Comparison of ENCODE assay signal across 9 mouse cellular contexts in genomic region chr13:105266746-105267145, GRCm38 (mm10). TPM values are rescaled to one million over a fixed set of nuclear protein-coding genes. Genes with fewer than 3 reads are reported as not detected.
DNase-seq lines count a peak whose midpoint lies in the region; ATAC-seq and TF ChIP-seq lines count a peak whose summit lies in the region.
"Had no signal": no experiment of that assay in that cellular context is flagged by ENCODE, and none has a peak within 500 bp of the region (broad histone marks: within the 10 kb centered on the region; RNA-seq: fewer than 3 reads in every experiment).

No protein-coding gene starts in this region.

- no peak overlapping the region for H3K4me2 ChIP-seq in forebrain, embryonic 14.5 days (ENCODE audit: low read length)
- no peak overlapping the region for H3K4me2 ChIP-seq in kidney, postnatal 0 days (ENCODE audit: low read length)
- H3K4me2 ChIP-seq in stomach, embryonic 14.5 days (replicated peaks; ENCODE audit: low read depth, low read length): no peak overlapping the region

- H3K36me3 ChIP-seq in forebrain, embryonic 14.5 days (ENCODE audit: control insufficient read depth, insufficient read depth, low read length): peaks cover 7% of the 10 kb centered on the region; the same call in 1 of the 2 replicates
- H3K36me3 ChIP-seq in kidney, postnatal 0 days (ENCODE audit: insufficient read depth, low read length): no peaks in the 10 kb centered on the region
- no peaks in the 10 kb centered on the region for H3K36me3 ChIP-seq in stomach, embryonic 14.5 days (ENCODE audit: control insufficient read depth, insufficient read depth, low read length)

- no peak overlapping the region for H3K4me3 ChIP-seq in forebrain, embryonic 14.5 days (ENCODE audit: low read depth, low read length)
- no peak overlapping the region for H3K4me3 ChIP-seq in kidney, postnatal 0 days (replicated peaks; ENCODE audit: low read depth, low read length)
- no peak overlapping the region for H3K4me3 ChIP-seq in stomach, embryonic 14.5 days (ENCODE audit: low read depth, low read length)
- H3K4me3 ChIP-seq: myocyte had no signal

- H3K4me1 ChIP-seq in forebrain, embryonic 14.5 days (ENCODE audit: control insufficient read depth, insufficient read depth, low read length): no peaks in the 10 kb centered on the region
- no peaks in the 10 kb centered on the region for H3K4me1 ChIP-seq in kidney, postnatal 0 days (replicated peaks; ENCODE audit: insufficient read depth, low read length)
- H3K4me1 ChIP-seq in stomach, embryonic 14.5 days (ENCODE audit: control insufficient read depth, insufficient read depth, low read length): no peaks in the 10 kb centered on the region

- peak; percentile 84 for TF ChIP-seq CTCF in kidney, postnatal 0 days (IDR thresholded peaks at IDR 0.05; ENCODE audit: low read depth)

- peak; percentile 76 for ATAC-seq in forebrain, embryonic 14.5 days
- no peak; the same call in 1 of the 2 replicates for ATAC-seq in kidney, postnatal 0 days (replicated peaks; ENCODE audit: low FRiP score, low read depth)
- ATAC-seq in stomach, embryonic 14.5 days (ENCODE audit: insufficient number of reproducible peaks, insufficient read depth, low FRiP score, low read depth): peak; percentile 23; the same call in 1 of the 2 replicates

- H3K27me3 ChIP-seq in forebrain, embryonic 14.5 days (replicated peaks; ENCODE audit: control insufficient read depth, insufficient read depth, low read length): no peaks in the 10 kb centered on the region
- H3K27me3 ChIP-seq in kidney, postnatal 0 days (ENCODE audit: insufficient read depth, low read length): no peaks in the 10 kb centered on the region
- no peaks in the 10 kb centered on the region for H3K27me3 ChIP-seq in stomach, embryonic 14.5 days (ENCODE audit: control insufficient read depth, insufficient read depth, low read length)

- WGBS in forebrain, embryonic 14.5 days: 58% methylated on average over 3 of the region's 3 CpGs
- 56% methylated on average over 3 of the region's 3 CpGs for WGBS in kidney, postnatal 0 days
- 50% methylated on average over 3 of the region's 3 CpGs for WGBS in stomach, embryonic 14.5 days

- no peak overlapping the region for H3K27ac ChIP-seq in forebrain, embryonic 14.5 days (ENCODE audit: low read depth, low read length)
- H3K27ac ChIP-seq in kidney, postnatal 0 days: no peak overlapping the region
- H3K27ac ChIP-seq in stomach, embryonic 14.5 days (ENCODE audit: low read length): no peak overlapping the region

- no peak overlapping the region for H3K9ac ChIP-seq in forebrain, embryonic 14.5 days (ENCODE audit: low read length)
- H3K9ac ChIP-seq in kidney, postnatal 0 days (ENCODE audit: low read depth, low read length): no peak overlapping the region
- H3K9ac ChIP-seq in stomach, embryonic 14.5 days (replicated peaks; ENCODE audit: low read depth, low read length): no peak overlapping the region

- peak; percentile 13 for DNase-seq in cerebellum, adult 11 months
- no peak for DNase-seq in cerebellum, adult 11-12 months
- peak; percentile 14 to 26 for DNase-seq in urinary bladder, postnatal 36 days (ENCODE audit: low spot score in 2 of 2)
- no peak for DNase-seq in urinary bladder, adult 2 months (ENCODE audit: low spot score)
- peak; percentile 83 for DNase-seq in forebrain, embryonic 14.5 days (ENCODE audit: low spot score)
- DNase-seq in kidney, postnatal 0 days (ENCODE audit: low spot score): peak; percentile 72
- peak; percentile 58 for DNase-seq in lung, postnatal 10 days

- H3K9me3 ChIP-seq in forebrain, embryonic 14.5 days (replicated peaks; ENCODE audit: control insufficient read depth, low read length): 0 out of 2 replicates have a peak, but pooled peaks cover 2% of the 10 kb centered on the region
- no peaks in the 10 kb centered on the region for H3K9me3 ChIP-seq in kidney, postnatal 0 days (replicated peaks; ENCODE audit: low read length)
- no peaks in the 10 kb centered on the region for H3K9me3 ChIP-seq in stomach, embryonic 14.5 days (ENCODE audit: control insufficient read depth, low read depth, low read length)

RNA-seq across cellular contexts. Expression of gene Rnf180, which starts 27.9 kb away (rescaled TPM):
- 2.8 and 2.9 TPM in 2 replicates for polyA plus RNA-seq in urinary bladder, adult 2 months (2012; rRNA removed)
- 35.6 and 42.2 TPM in 2 replicates for polyA plus RNA-seq in forebrain, embryonic 14.5 days (2014; fragmentation: Nextera tagmentation; extraction: Ambion mirVana)
- polyA plus RNA-seq in kidney, postnatal 0 days (2015; fragmentation: Nextera tagmentation; extraction: Ambion mirVana): 7.1 and 7.3 TPM in 2 replicates
- polyA plus RNA-seq in stomach, embryonic 14.5 days (2014; fragmentation: Nextera tagmentation; extraction: Ambion mirVana): 5.9 TPM in 2 replicates
- polyA plus RNA-seq: myocyte had no signal

Comparison
In these comparisons a context has a peak if more than half of its experiments do, and no peak if none do; other contexts are left out.
1. DNase-seq: peak in cerebellum, adult 11 months (single experiment), urinary bladder, postnatal 36 days (2 of 2), forebrain, embryonic 14.5 days (single experiment), kidney, postnatal 0 days (single experiment) and lung, postnatal 10 days (single experiment); none in cerebellum, adult 11-12 months (single experiment) and urinary bladder, adult 2 months (single experiment).